Mouse (Mus musculus) embryonic facial prominence, embryonic 12.5 days (tissue): ENCODE measurements around the gene Spty2d1. TPM values are rescaled to one million over a fixed set of nuclear protein-coding genes. Genes with fewer than 3 reads are reported as not detected.

Source experiments
- ATAC-seq: fragments of 200-750 bp; cut with Nextera tagmentation; 2 replicates; pipeline ENCODE4 v1.8.0; 2017; ENCODE audit not compliant: insufficient number of reproducible peaks, insufficient read depth, low FRiP score, low TSS enrichment
- H3K27ac ChIP-seq: fragments of 300-500 bp; sonication (generic); 2 replicates; pipeline ENCODE4 v1.5.1; 2016; ENCODE audit warnings: mild to moderate bottlenecking
- H3K27me3 ChIP-seq: fragments of 300-500 bp; sonication (generic); 2 replicates; pipeline ENCODE4 v1.6.1; 2016; ENCODE audit warnings: mild to moderate bottlenecking, moderate library complexity
- H3K36me3 ChIP-seq: fragments of 300-500 bp; sonication (generic); 2 replicates; pipeline ENCODE4 v1.6.1; 2016; ENCODE audit warnings: mild to moderate bottlenecking
- H3K4me1 ChIP-seq: fragments of 300-500 bp; sonication (generic); 2 replicates; pipeline ENCODE4 v1.6.1; 2016
- H3K4me2 ChIP-seq: fragments of 300-500 bp; sonication (generic); replicated peaks from 2 replicates; pipeline ENCODE4 v1.6.1; 2016; ENCODE audit warnings: mild to moderate bottlenecking, moderate library complexity
- H3K4me3 ChIP-seq: fragments of 300-500 bp; sonication (generic); 2 replicates; pipeline ENCODE4 v1.5.1; 2016; ENCODE audit warnings: mild to moderate bottlenecking
- H3K9ac ChIP-seq: fragments of 300-500 bp; sonication (generic); 2 replicates; pipeline ENCODE4 v1.6.1; 2016; ENCODE audit warnings: mild to moderate bottlenecking, moderate library complexity
- H3K9me3 ChIP-seq: fragments of 300-500 bp; sonication (generic); 2 replicates; pipeline ENCODE4 v1.6.1; 2016; ENCODE audit warnings: mild to moderate bottlenecking, moderate library complexity
- WGBS: fragments of 180-500 bp; shearing (Covaris S2); methylation state at CpG from one replicate; pipeline ENCODE4 v1.1.7; 2016; 5-methylcytosine and 5-hydroxymethylcytosine counted together
- polyA plus RNA-seq: library from polyadenylated mRNA; unstranded; fragments of >200 nt; fragmentation: Nextera tagmentation; extraction: Ambion mirVana; gene quantifications from 2 replicates; pipeline ENCODE4 v1.2.1, GENCODE M21; 2016

The Spty2d1 gene
- 16.6 and 18.1 TPM in 2 replicates for polyA plus RNA-seq

DNA sequence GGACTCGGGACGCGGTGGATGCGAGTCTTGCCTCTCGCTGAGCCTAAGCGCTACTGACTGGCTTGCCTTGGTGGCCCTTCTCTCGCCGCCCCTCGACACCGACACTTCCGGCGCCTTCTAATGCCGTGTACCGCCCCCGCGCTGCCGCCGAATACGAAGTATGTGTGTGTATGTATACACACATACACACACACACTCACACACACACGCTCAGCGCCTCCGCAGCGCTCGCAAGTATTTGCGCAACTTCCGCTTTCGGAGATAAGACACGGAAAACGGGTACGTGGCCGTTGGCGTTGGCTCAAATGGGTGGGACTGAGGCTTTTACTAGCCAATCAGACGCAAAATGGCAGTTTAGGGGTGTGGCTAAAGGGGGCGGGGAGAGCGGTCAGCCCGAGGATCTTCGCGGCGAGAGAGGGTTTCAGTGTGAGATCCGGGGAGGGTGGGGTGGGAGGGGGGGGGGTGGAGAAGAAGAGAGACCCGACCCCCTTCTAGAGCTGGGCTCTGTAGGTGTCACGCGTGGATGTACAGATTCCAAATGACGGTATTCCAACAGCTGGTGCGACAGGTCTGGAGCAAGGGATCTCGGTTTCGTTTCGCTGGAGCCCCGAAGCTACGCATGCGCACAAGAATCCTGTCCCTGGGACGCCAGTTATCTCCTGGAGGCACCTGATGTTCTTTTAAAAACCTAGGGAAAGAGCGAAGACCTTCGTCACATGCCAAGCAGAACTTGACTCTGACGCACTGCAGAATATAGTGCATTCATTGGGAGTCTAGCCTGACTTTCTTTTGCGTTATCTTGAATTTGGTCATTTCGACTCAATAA lies at the start of gene Spty2d1:
TSS of gene Spty2d1 (minus strand) at position 244 of the 826 bp plus-strand sequence.
- Histone ChIP-seq H3K9ac (peak within 1 kb of the TSS; percentile 61), H3K4me3 (peak within 1 kb of the TSS; percentile 59), H3K4me2 (peak within 1 kb of the TSS; percentile 78), H3K9me3 (no peaks in the 10 kb centered on the region), H3K36me3 (no peaks in the 10 kb centered on the region), H3K27me3 (no peaks in the 10 kb centered on the region), H3K27ac (peak within 1 kb of the TSS; percentile 85), H3K4me1 (peaks cover 23% of the 10 kb centered on the region)
- peak; percentile 95 for ATAC-seq
- 1% methylated on average over 57 of the region's 57 CpGs for WGBS

DNA sequence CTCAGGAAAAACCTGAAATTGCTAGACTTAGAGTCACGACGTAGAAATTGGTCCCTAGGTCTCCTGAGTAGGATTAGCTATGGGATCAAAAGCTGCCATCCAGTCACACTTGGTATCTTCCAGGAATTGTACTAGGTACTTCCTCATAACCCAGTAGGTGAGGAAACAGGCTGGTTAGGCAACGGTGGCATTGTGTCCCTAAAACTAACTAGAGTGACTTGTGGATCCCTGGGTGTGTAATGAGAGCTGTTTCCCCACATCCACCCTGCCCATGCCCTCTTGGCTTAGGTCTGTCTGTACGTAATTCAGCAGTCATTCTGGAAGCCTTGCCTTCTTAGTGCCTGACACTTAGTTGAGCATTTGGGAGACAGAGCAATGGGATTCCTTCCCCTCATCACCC lies 48.1 kb upstream of the Spty2d1 start:
- peaks cover 12% of the 10 kb centered on the region for H3K4me1 ChIP-seq
- H3K4me2 ChIP-seq, result no peak overlapping the region
- H3K9me3 ChIP-seq, result no peaks in the 10 kb centered on the region
- peaks cover 6% of the 10 kb centered on the region; the same call in 1 of the 2 replicates for H3K36me3 ChIP-seq
- H3K27me3 ChIP-seq, result no peaks in the 10 kb centered on the region
- no peak for ATAC-seq
- 80% methylated on average over 4 of the region's 4 CpGs for WGBS
- H3K27ac ChIP-seq, result no peak overlapping the region
- no peak overlapping the region for H3K4me3 ChIP-seq
- no peak overlapping the region for H3K9ac ChIP-seq

DNA sequence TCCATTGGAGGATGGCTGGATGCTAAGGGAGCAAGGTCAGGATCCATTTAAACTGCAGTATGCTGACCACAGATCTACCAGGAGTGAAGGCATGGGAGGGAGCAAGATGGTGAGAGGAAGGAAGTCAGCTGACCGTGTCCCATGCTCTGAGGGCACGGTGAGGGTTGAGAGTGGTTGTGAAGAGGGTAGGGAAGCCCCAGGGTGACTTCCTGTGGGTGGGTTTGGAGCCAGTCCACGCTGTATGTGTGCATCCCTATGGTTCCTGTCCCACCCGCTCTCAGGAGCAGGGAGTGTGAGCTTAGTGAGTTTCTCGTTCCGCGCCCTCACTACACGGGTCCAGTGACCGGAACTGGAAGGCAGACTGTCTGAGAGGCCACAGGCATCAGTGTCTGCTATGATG lies 47.5 kb upstream of the Spty2d1 start:
- ATAC-seq, result no peak
- no peaks in the 10 kb centered on the region for H3K27me3 ChIP-seq
- no peak overlapping the region for H3K4me3 ChIP-seq
- H3K4me2 ChIP-seq, result no peak overlapping the region
- peaks cover 6% of the 10 kb centered on the region; the same call in 1 of the 2 replicates for H3K36me3 ChIP-seq
- H3K4me1 ChIP-seq, result peaks cover 15% of the 10 kb centered on the region
- WGBS, result 76% methylated on average over 9 of the region's 9 CpGs
- no peaks in the 10 kb centered on the region for H3K9me3 ChIP-seq
- H3K27ac ChIP-seq, result no peak overlapping the region
- no peak overlapping the region for H3K9ac ChIP-seq

DNA sequence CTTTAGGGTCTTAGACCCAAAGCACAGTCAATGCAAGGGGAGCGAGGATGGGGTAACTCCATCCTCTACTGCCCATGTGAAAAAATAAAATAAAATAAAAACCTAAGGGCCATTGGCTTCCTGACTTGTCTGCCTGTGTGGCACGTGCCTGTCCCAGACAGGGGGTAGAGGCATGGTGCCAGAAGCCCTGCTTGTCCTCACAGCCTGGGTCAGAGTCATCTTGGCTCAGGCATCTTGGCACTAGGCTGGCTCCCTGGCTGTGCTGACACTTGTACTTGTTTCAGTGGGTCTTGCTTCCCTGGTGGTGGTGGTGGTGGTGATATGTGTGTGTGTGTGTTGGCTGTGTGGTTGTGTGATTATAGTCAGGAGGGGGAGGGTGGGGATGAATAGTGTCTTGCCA lies 46.5 kb upstream of the Spty2d1 start:
- Histone ChIP-seq H3K4me1 (peaks cover 15% of the 10 kb centered on the region), H3K36me3 (peaks cover 6% of the 10 kb centered on the region; the same call in 1 of the 2 replicates), H3K27me3 (no peaks in the 10 kb centered on the region), H3K27ac (no peak overlapping the region), H3K9me3 (no peaks in the 10 kb centered on the region), H3K4me2 (no peak overlapping the region), H3K9ac (no peak overlapping the region), H3K4me3 (no peak overlapping the region)
- ATAC-seq, result no peak
- 84% methylated on average over 2 of the region's 2 CpGs for WGBS

DNA sequence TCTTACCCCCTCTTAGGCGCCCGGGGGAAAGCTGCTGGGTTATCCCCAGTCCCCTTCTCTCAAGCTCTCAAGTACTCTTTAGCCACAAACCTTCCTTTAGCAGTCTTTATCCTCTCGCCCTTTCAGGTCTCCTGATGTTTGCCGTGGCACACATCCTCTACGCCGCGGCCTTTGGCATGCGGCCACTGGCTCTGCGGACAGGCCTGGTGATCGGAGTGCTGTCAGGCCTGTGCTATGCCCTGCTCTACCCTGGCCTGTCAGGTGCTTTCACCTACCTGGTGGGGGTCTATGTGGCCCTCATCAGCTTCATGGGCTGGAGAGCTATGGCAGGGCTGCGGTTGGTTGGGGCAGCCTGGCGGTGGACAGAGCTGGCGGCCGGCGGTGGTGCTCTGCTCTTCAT lies 45.1 kb upstream of the Spty2d1 start:
- Histone ChIP-seq H3K27me3 (no peaks in the 10 kb centered on the region), H3K4me1 (peaks cover 15% of the 10 kb centered on the region), H3K36me3 (peaks cover 6% of the 10 kb centered on the region; the same call in 1 of the 2 replicates), H3K9me3 (no peaks in the 10 kb centered on the region), H3K4me2 (no peak overlapping the region), H3K4me3 (no peak overlapping the region), H3K9ac (no peak overlapping the region), H3K27ac (no peak overlapping the region)
- ATAC-seq, result no peak
- 90% methylated on average over 15 of the region's 15 CpGs for WGBS

DNA sequence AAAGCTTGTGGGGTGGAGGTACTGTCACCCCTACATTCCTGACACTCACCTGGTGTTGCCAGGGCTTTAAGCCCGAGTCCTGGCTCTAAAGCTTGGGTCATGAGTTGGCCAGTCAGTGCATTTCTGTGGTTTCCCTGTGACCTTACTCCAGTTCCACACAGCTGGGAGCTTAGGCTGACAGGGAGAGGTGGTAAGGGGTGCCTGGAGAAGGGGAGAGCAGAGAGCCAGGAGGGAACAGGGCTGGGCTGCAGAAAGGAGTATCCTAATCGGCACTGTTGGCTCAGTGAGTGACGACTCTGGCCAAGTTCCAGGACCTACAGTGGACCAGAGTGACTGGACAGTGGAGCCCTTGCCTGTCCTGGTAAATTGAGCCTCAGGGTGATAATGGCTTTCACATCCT lies 44.1 kb upstream of the Spty2d1 start:
- peak overlapping the region; percentile 80 for H3K4me2 ChIP-seq
- H3K4me3 ChIP-seq, result 0 out of 2 replicates have a peak overlapping the region, but pooled peaks have one; percentile 4
- H3K4me1 ChIP-seq, result peaks cover 15% of the 10 kb centered on the region
- peaks cover 6% of the 10 kb centered on the region; the same call in 1 of the 2 replicates for H3K36me3 ChIP-seq
- WGBS, result 24% methylated on average over 3 of the region's 3 CpGs
- no peaks in the 10 kb centered on the region for H3K9me3 ChIP-seq
- peak overlapping the region; percentile 11; the same call in 1 of the 2 replicates for H3K9ac ChIP-seq
- no peaks in the 10 kb centered on the region for H3K27me3 ChIP-seq
- no peak for ATAC-seq
- H3K27ac ChIP-seq, result peak overlapping the region; percentile 58

DNA sequence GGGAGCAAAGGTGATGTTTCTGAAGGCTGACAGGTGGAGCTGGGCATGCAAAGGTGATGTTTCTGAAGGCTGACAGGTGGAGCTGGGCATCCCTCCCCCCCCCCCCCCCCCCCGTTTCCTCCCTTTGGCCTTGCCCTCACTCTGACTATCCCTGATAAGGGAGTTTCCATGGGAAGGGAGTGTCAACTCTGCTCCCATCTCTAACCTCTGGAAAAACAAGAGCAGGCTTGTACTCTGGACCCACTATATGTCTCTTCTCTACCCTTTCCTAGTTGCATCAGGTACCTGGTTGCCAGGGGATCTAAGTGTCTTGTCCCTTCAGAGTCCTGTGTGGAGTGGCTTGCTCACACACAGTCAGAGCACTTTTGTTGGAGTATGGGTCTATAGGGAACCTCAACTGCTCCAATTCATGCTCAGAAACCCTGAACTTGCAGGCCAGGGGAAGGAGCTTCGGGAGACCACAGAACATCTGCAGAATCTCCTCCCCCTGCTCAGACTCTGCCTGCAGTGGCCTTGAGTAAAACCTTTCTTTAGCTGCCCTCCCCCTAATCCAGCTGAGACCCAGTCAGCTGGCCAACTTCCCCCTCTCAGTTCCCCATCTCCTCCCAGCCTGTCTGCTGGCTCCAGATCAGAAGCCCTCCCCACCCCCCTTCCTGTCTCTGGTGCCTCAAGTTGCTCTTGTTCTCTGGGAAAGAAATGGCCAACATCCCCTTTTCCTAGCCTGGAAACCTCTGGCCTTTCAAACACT lies 43.4 kb upstream of the Spty2d1 start:
- Histone ChIP-seq H3K27ac (peak overlapping the region; percentile 58), H3K4me3 (peak overlapping the region; percentile 81), H3K36me3 (peaks cover 6% of the 10 kb centered on the region; the same call in 1 of the 2 replicates), H3K4me2 (peak overlapping the region; percentile 80), H3K4me1 (peaks cover 15% of the 10 kb centered on the region), H3K27me3 (no peaks in the 10 kb centered on the region), H3K9me3 (no peaks in the 10 kb centered on the region), H3K9ac (peak overlapping the region; percentile 11; the same call in 1 of the 2 replicates)
- ATAC-seq, result no peak
- WGBS, result 2% methylated on average over 2 of the region's 2 CpGs

DNA sequence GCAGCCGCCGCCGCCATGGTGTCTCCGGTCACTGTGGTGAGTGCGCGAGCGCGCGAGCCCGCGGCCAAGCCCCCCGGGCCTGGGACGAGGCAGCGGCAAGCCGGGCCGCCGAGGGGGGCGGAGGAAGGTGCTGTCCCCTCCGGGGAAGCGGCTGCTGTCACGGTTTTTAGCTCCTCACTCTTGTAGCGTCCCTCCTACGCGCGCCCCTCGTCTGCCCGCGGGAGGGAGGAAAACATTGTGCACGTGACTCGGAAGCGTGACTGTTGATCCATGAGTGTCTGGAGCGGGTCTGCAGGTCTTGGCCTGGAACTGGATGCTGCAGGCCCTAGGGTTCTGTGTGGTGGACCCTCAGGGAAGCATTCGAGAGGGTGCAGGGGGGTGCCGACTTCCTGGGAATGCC lies 42.6 kb upstream of the Spty2d1 start:
- Histone ChIP-seq H3K36me3 (peaks cover 6% of the 10 kb centered on the region; the same call in 1 of the 2 replicates), H3K27me3 (no peaks in the 10 kb centered on the region), H3K4me3 (peak overlapping the region; percentile 81), H3K4me2 (peak overlapping the region; percentile 80), H3K9me3 (no peaks in the 10 kb centered on the region), H3K4me1 (peaks cover 15% of the 10 kb centered on the region), H3K27ac (peak overlapping the region; percentile 94), H3K9ac (peak overlapping the region; percentile 82)
- ATAC-seq, result peak; percentile 70
- WGBS, result 0% methylated on average over 34 of the region's 34 CpGs

DNA sequence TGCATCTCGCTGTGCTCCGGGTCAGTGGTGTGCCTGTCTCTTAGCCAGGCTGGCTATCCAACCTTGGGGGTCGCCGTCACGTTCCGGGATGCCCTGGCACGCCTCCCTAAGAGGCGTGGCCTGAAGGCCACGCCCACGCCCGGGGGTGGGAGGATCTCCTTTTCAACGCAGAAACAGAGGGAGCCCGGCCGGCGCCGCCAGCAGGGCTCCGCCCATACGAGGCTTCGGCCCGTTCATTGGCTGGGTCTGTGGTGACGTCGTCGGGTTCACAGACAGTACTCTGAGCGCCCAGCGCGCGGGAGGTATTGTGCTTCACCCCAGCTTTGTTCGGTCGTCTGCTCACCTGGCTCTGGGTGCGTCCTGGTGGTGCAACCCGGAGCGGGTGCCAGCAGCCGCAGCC lies 42.2 kb upstream of the Spty2d1 start, which contains the start of gene Tmem86a:
TSS of gene Tmem86a (plus strand) at position 236 of the 400 bp plus-strand sequence.
- Histone ChIP-seq H3K36me3 (peaks cover 6% of the 10 kb centered on the region; the same call in 1 of the 2 replicates), H3K9me3 (no peaks in the 10 kb centered on the region), H3K9ac (peak within 1 kb of the TSS; percentile 82), H3K27me3 (no peaks in the 10 kb centered on the region), H3K4me1 (peaks cover 15% of the 10 kb centered on the region), H3K4me3 (peak within 1 kb of the TSS; percentile 81), H3K4me2 (peak within 1 kb of the TSS; percentile 80), H3K27ac (peak within 1 kb of the TSS; percentile 94)
- ATAC-seq, result peak; percentile 97
- WGBS, result under 1% methylated on average over 33 of the region's 33 CpGs

DNA sequence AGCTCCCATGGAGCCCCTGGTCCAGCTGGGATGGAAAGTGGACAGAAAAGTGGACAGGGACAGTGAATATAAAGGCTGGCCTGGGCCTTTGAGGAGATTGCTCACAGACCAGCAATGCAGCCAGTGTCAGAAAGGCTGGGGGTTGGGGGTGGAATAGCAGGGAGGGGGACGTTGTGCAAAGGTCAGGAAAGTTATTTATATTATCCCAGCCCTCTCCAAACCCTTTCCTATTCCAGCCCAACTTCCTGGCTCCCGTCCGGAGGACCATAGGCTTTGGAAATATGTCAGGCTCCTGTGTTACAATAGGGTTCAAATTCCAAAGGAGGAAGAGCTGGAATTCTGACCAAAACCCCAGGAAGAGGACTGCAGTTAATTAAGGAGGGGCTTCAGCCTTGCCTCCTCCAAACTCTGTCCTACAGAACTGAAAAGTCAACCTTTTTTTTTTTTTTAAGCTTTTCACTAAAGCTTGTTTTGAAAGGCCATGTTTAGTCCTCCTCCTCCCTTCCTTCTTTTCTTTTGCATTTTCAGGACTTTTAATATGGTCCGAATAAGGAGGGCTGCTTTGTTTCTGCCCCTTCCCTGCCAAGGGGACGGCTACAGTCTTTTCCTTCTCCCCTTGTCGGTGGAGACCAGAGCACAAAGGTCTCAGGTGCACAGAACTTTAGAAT lies 34.7 kb upstream of the Spty2d1 start:
- H3K27me3 ChIP-seq, result no peaks in the 10 kb centered on the region
- no peak for ATAC-seq
- 26% methylated on average over 6 of the region's 6 CpGs for WGBS
- no peak overlapping the region for H3K4me3 ChIP-seq
- no peak overlapping the region for H3K9ac ChIP-seq
- no peak overlapping the region for H3K27ac ChIP-seq
- H3K4me1 ChIP-seq, result no peaks in the 10 kb centered on the region
- H3K4me2 ChIP-seq, result no peak overlapping the region
- H3K36me3 ChIP-seq, result no peaks in the 10 kb centered on the region
- H3K9me3 ChIP-seq, result no peaks in the 10 kb centered on the region

DNA sequence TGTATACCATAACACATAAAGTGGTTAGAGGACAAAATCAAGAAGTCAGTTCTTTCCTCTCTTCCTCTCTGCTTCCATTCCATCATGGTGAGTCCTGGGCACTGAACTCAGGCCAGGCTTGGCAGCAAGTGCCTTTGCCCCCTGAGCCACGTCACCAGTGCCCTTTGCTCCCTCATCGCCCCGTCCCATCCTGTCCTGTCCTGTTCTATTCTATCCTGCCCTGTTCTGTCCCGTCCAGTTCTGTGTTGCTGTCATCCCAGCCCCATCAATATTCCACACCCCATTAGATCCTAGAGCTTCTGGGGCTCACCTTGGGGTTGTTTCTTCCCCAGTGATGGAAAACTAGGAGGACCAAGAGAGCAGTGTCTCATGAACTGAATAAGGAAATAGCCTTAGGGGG lies 33.9 kb upstream of the Spty2d1 start:
- Histone ChIP-seq H3K4me2 (no peak overlapping the region), H3K36me3 (no peaks in the 10 kb centered on the region), H3K27me3 (no peaks in the 10 kb centered on the region), H3K9ac (no peak overlapping the region), H3K9me3 (no peaks in the 10 kb centered on the region), H3K4me1 (no peaks in the 10 kb centered on the region), H3K4me3 (no peak overlapping the region), H3K27ac (no peak overlapping the region)
- 75% methylated on average over 4 of the region's 4 CpGs for WGBS
- ATAC-seq, result no peak
